Mouse (Mus musculus) G1E (cell line): ENCODE measurements around the gene Lamtor4.

Experiments used
- CTCF ChIP-seq: IDR thresholded peaks from 2 replicates; pipeline ENCODE4 v1.5.1; 2012; ENCODE audit warnings: low read depth, low read length, inconsistent platforms, mixed read lengths
- POLR2AphosphoS5 ChIP-seq: IDR thresholded peaks from 2 replicates; pipeline ENCODE4 v1.6.1; 2012; ENCODE audit warnings: low read depth, low read length, inconsistent platforms; ENCODE audit not compliant: insufficient replicate concordance

DNA sequence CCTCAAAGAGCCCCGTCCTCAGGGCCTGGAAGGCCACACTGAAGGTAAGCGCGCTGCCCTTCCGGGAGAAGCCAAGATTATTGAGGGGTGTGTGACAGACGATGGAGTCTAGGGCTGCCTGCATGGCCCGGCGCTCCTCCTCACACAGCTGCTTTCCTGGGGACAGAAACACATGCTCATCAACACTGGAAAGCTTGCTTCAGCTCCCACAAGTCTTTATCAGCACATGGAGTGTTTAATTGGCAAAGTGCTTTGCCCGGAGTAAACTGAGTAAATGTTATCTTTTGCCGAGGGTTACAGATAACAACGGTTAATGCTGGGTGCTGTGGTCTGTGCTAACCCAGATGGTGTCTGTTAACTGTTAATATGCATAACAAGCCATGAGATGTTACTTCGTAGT is 5.6 kb downstream of the Lamtor4 start:
- TF ChIP-seq CTCF (no peak), POLR2AphosphoS5 (no peak)
